Mouse (Mus musculus) myocyte (in vitro differentiated cells): Measurements from ENCODE around the gene Eif3a.

Source experiments
- MAX ChIP-seq: IDR thresholded peaks from one replicate; pipeline ENCODE4 v1.6.1; 2011; ENCODE audit warnings: low read depth, mild to moderate bottlenecking, control low read depth
- MYOD1 ChIP-seq, 3 experiments: IDR thresholded peaks; one replicate each; pipeline ENCODE4 v1.6.1; 2011; ENCODE audit warnings: control low read depth in 2 of 3, low read depth in 2 of 3, mild to moderate bottlenecking in 2 of 3, moderate library complexity in 1 of 3; ENCODE audit not compliant: insufficient read length in 2 of 3, control insufficient read depth in 1 of 3
- USF1 ChIP-seq: IDR thresholded peaks from one replicate; pipeline ENCODE4 v1.6.1; 2011; ENCODE audit warnings: low read depth, mild to moderate bottlenecking, control low read depth, moderate library complexity

DNA sequence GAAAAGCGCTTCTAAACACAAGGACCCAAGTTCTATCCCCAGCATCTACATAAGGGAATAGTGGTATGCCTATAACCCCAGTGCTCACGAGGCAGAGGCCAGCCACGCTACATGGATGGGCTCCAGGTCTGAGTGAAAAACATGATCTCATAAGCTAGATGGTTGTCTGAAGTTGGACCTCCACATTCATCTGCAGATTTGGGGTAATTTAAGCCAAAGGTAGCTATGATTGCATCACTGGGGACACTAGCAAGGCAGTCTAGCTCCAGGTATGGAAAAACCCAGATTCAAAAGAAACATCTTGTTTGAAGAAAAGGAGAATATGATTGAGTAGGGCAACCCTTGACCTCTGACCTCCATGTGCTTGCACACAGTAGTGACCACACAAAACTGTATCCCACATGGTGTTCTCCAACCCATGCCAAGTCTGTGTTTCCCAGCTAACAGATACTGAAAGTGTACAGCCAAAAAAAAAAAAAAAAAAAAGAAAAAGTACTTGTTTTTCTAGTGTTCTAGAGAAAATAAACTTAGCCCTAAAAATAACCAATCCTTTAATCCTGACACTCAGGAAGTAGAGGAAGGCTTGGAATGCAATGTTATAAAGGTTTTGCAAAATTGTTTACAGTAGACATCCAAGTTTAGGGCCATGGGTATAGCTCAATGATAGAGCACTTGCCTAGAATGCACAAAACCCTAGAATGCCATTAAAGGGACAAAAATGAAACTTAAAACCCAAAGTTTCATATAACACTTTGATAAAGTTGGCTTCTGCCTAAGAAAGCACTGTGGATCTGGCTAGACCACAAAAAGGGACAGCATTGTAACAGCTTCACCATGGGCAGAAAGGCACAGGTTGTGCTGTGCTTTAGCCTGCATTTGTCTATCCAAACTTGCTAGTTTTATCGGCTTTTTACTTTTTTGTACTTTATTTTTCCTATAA is 31.3 kb downstream of the Eif3a start:
- no peak for TF ChIP-seq USF1
- no peak for TF ChIP-seq MAX
- TF ChIP-seq MYOD1 (IDR thresholded peaks at IDR 0.05; ENCODE audit: control insufficient read depth in 1 of 3, insufficient read length in 2 of 3, low read depth in 2 of 3), result no peak
